Mouse (Mus musculus) cerebral cortex, adult 2 months (tissue): ENCODE results near the gene Nudt21.

Experiments used
- WGBS: fragments of 180-500 bp; shearing (Covaris S2); methylation state at CpG from one replicate; pipeline ENCODE4 v1.1.7; 2018; 5-methylcytosine and 5-hydroxymethylcytosine counted together

Nudt21 gene

DNA sequence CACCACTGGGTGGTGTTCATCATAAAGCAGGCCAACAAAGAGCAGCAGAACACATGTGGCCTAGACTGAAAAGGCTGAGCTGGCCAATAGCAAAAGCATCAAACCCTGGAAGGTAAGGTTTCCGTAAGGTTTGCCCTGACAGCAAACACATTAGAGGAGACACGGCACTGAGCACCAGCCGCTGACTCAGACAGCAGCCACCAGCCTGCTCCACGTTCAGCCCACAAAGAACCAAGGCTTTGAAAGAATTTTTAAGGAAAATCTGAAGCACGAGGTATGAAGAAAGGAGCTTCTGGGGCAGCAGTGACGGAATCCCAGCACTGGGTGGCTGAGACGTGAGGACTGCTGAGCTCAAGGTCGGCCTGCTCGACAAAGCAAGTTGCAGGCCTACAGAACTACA lies 32.7 kb downstream of the Nudt21 start:
- 60% methylated on average over 9 of the region's 9 CpGs for WGBS

DNA sequence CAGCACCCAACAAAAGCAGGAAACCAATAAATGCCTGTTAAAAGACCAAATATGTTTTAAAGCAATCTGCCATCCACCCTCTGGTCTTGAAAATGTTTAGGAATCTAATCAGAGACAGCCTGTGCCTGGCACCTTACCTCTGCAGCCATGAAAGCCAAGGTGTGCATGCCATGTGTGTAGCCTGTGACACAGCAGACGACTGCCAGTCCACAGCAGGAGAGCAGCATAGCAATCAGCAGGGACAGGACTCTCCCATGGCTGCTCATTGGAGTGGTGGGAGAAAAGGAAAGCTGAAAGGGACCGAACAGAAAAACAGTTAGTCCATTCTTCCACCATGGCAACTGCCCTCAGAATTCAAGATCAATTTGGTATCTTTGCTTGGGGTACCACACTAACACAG lies 37.9 kb downstream of the Nudt21 start:
- 83% methylated on average over 2 of the region's 2 CpGs for WGBS

DNA sequence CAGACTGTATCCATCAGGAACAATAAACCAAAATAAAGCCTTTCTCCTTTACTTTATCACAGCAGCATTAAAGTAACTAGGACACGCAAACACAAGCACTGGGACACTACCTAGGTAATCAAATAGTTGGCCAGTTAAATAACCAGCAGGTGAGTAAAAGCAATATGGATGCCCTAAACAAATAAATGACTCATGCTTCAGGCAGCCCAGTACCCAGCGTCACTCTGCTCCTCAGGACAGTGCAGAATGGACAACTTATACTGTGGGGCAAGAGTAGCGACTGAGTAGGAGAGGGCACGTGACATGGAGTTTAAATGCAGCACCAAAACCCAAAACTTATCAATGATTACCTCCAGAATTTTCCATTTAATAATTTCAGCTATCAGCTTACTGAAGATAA lies 47.1 kb downstream of the Nudt21 start:
- WGBS = 99% methylated on average over 4 of the region's 4 CpGs

DNA sequence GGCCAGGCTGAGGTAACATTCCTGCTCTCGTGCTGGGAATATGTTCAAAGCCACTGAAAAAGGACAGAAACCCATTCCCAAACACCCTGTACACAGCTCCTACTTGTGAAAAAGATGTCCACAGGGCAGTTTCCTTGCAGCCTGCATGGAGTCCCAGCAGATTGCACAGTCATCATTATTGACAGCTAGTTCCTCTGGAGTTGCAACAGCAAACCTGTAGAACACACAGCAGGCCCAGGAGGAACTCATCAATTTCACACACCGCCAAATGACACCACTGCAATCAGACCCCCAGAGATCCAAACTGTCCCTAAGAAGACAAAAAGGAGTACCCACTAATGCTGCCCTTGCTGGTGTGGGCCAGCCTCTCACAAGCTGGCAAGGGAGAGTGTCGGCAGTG lies 52.1 kb downstream of the Nudt21 start:
- 86% methylated on average over 3 of the region's 3 CpGs for WGBS

DNA sequence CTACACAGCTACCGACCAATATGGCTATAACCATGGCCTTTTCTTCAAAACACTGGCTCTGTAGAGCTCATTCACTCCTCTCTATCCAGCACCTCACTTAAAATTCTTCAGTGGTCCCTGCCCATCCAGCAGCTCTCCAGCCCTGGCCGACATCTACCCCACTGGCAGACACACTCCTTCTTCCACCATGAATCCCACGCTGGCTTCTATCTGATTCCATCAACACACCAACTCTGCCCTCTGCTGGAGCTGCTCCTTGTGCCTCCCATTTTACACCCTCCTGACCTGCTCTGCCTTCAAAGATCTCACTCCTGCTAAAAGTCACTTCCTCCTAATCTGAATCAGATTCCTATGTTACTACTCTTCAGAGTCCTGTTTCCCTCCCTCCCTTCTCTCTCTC lies 53.0 kb downstream of the Nudt21 start:
- 57% methylated on average over 3 of the region's 3 CpGs for WGBS

DNA sequence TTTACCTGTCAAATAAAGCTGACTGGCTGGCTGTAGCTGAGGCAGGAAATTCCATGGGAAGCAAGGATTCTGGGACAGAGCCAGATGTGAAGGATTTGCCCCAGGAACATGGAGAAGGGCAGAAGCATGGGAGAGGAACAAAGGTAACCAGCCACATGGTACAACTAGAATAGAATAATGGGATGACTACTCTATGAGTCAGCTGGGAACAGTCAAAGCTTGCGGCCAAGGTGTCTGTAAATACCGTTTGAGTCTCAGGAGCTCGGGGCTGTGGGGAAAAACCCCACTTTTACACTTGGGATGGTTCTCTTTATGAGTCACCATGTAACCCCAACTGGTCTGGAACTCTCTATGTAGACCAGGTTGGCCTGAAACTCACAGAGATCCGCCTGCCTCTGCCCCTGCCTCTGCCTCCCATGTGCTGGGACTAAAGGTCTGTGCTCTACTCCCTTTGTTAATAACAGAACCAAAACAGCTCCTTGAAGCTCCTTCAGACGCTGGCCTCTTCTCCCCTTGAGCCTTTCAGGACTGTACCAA lies 55.1 kb downstream of the Nudt21 start:
- WGBS = 64% methylated on average over 5 of the region's 5 CpGs

DNA sequence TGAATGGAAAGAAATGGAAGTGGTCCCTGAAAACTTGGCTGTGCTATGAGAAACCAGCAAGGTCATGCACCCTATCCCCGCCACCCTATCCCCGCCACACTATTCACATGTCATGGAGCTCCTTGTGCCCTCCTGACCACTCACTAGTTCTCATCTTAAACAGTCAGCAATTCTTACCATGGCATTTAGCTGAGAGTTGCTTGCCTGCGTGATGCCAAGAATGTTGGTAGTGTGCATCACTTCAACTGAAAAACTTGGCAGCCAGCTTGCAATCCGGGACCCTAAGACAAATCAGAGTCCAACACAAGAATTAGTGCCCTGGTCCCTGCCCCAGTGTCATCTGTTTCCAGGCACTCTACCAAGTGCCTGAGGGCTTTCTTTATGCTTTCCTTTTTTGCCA lies 56.7 kb downstream of the Nudt21 start:
- WGBS = 64% methylated on average over 4 of the region's 4 CpGs

DNA sequence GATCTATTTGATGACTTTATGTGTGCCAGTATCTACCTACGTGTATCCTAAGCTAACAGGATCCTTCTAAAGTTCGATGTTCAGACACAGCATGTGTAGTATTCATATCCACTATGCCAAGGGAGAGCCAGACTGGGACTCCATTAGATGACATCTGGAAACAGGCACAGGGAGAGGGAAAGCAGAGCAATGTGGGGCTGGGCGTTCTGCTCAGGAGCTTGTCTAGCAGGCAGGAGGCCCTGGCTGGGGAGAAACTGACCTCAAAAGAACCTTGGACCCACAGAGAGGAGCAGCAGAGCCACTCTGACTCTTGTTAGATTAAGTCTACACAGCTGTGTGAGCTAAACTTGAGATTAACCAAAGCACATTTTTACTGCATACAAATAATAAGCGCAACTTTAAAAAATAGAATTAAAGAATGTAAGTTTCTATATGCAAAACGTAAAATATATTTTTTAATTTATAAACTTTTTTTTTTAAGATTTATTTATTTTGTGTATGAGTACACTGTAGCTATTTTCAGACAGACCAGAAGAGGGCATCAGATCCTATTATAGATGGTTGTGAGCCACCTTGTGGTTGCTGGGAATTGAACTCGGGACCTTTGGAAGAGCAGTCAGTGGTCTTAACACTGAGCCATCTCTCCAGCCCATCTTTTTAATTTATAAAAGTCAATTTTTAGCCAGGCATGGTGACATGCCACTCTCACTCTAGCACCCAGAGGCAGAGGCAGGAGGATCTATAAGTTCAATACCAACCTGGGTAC lies 60.2 kb downstream of the Nudt21 start:
- 89% methylated on average over 6 of the region's 6 CpGs for WGBS

DNA sequence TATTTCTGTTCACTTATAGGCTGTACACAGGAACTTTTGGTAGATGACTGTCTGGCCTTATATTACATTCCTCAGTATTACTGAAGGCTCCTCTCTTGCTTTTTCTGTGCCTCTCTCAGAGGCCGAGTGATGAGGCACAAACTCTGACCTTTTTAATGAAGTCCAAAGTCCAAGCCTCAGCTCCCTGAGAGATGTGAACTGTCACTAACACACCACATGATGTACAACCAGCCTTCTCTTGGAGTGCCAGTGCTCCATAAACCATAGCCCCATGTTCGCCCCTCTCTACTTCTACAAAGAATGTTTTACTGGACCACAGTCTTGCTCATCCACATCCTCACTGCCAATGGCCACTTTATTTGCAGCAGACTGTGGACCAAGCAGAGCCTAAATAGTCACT lies 61.5 kb downstream of the Nudt21 start:
- 96% methylated on average over 2 of the region's 2 CpGs for WGBS

DNA sequence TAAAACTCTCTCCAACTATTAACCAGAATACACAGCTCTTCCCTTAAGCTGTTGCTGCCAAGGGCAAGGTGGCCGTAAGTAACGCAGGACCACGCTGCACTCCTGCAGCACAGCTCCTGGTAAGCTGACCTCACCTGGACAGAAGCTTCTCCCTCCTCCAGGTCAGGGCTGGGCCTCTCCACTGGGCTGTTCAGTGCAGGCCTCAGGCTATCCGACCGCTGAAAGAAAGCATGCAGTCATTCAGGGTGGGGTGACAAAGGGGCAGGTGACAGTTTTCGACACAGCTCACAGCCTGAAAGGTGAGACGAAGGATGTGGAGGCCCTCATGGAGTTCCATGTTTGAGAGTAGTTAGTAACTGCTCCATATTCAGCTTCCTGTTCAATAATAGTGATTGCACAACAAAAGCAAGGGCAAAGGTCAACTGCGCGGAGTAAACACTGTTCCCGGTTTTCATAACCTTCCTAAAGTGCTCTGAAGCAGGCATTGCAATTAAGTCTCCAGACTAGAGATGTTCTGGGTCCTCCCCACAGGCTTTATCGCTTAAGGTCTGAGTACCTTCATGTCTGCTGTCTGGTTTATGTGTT lies 62.1 kb downstream of the Nudt21 start:
- WGBS = 91% methylated on average over 11 of the region's 11 CpGs

DNA sequence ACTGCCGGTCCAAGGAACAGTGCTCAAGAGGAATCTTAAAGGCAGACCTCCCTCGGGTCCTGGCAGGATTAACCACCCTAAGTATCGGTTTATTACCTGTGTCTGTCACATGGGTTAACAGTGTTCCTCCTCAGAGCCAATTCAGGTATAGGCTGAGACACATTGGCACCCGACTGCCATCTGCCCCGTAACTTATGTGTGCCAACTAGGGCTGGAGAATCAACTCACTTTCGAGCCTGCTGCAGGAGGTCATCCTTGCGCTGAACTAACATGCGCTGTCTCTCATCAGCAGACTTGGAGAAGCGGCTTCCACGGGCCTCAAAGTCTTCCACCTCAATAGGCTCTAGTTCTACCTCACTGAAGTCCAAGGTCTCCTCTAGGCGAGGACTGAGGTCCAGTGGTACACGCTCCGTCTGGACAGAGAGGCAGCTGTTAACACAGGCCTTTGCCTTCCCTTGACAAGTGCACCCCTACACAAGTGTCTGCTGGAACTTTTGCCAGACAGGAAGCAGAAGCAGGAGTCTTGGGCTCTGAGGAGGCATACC lies 62.9 kb downstream of the Nudt21 start:
- 72% methylated on average over 13 of the region's 13 CpGs for whole genome bisulfite sequencing

DNA sequence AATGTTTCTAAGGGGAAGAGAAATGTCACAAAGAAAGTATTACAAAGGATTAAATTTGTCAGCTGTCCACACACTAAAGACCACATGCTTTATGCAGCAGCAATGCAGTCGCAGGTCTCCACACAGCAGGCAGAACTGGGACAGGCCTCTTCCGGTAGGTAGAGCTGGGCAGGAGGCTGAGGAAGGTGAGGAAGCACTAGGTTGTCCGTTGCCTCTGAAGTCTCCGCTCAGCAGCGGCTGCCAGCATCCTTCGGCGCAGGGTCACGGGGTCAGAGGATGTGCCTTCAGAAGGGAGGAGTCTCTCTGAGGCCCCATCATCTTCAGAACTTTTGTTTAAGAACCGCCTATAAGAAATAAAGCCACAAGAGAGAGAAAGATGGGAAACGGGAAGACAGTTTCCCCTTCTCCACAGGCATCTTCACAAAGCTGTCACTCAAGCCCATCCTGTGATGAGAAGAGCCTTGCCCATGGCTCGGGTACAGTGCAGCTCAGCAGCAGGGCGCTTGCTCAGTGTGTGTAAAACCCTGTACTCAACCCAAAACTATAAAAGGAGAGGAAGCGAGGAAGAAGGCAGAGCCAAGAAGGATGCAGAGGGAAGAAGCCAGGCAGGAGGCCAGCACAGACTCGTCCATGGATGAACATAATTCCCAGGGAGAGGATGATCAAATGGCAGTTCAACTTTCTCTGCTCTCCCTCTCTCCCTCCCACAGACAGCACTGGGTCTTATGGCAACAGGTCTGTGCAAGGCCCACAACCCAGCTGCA lies 63.7 kb downstream of the Nudt21 start:
- 54% methylated on average over 14 of the region's 14 CpGs for WGBS

DNA sequence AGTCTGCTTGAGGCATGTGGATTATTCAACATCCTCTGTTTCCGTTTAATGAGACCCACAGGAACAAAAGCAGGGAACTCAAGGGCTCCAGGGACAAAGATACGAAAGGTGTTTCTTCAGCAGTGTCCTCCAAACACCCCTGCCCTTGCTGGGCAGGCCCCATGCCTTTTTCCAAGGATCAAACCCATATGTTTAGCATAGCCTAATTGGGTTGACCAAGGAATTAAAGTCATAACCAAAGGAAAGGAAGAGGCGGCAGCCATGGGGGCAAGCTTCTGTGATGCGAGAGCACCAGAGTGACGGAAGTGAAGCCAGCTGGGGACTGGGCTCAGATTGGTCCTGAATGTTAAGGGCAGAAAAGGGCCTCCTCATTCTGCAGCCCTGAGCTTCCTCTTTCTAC lies 64.6 kb downstream of the Nudt21 start:
- WGBS = 76% methylated on average over 5 of the region's 5 CpGs

DNA sequence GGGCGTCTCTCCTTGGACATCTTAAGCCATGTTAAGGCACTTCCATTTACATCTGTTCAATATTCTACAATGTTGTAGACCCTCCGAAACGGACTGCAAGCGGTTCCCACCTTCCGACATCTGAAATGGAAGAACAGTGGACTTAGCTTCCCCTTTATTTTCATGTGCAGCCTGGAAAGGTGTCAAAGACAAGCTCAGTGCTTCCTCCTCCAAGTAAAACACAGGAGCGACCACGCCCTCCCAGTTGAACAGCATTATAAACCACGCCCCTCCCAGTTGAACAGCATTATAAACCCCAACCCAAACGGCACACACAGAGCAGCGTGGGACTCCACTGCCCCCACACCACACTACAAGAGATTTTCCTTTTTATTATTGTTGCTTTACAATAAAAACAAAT lies 65.4 kb downstream of the Nudt21 start:
- 76% methylated on average over 10 of the region's 10 CpGs for WGBS

DNA sequence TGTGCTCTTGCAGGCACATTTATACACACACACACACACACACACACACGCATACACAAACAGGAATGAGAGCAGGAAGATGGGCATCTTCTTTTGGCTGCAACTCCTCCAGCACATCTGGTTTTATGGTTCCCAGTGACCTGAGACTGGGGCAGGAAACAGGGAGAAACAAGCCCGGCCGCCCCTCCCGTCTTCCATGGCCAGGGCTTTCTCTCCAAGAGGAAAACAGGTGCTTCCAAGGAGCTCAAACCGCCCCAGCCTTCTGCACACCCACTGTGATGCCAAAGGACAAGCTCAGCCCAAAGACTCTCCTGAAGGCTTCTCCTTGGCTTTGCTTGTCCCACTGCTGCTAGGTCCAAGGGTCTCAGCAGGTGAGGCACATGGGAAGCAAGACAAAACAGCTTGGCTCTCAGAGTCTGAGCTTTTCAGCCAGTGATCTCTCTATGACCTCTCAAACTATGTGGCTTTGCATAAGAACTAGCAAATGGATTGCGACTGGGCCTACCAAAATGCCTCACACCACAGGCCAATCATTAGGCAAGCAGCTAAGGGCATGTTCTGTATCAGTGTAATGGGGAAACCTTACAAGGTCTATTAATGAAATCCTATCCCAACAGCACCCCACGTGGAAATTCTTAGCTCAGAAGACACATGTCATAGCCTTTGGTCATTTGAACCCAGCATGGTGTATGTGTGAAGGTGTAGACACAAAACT lies 67.0 kb downstream of the Nudt21 start:
- WGBS = 69% methylated on average over 7 of the region's 7 CpGs

DNA sequence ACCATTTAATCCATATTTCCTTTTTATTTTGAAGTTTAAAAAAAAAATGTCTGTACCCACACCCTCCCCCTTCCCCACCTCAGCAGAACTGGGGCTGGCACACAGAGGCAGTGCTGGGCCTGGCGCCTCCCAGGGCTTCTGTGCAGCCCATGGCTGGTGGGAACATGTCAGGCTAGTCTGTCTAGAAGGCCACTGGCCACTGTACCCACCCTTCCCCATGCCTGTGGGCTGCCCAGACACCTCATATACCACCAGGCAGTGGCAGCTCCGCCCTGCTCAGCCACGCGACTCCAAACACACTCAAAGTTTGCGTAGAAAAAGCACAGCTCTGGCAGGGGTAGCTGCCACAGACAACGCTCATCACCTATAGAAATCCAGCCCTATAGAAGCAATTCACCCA lies 68.5 kb downstream of the Nudt21 start:
- WGBS = 65% methylated on average over 6 of the region's 6 CpGs
